Mouse (Mus musculus) ES-Bruce4 (cell line): Measurements from ENCODE around the gene Tspoap1.

ENCODE experiments used
- CTCF ChIP-seq: IDR thresholded peaks from one replicate; pipeline ENCODE4 v1.8.1; 2011; ENCODE audit warnings: low read depth, low read length
- POLR2A ChIP-seq: IDR thresholded peaks from one replicate; pipeline ENCODE4 v1.8.1; 2011; ENCODE audit warnings: low read length; ENCODE audit not compliant: insufficient read depth

GRCm38 (mm10) chr11:87725964-87726562, 34.3 kb upstream of the Tspoap1 start:
- TF ChIP-seq CTCF (no peak), POLR2A (no peak)
